Mouse (Mus musculus) ES-Bruce4 (cell line): ENCODE measurements around the gene Ankrd52.

Experiments
- CTCF ChIP-seq: IDR thresholded peaks from one replicate; pipeline ENCODE4 v1.8.1; 2011; ENCODE audit warnings: low read depth, low read length
- EP300 ChIP-seq: IDR thresholded peaks from 2 replicates; pipeline ENCODE4 v1.6.1; 2011; ENCODE audit warnings: low read depth, low read length; ENCODE audit not compliant: insufficient read depth
- POLR2A ChIP-seq: IDR thresholded peaks from one replicate; pipeline ENCODE4 v1.8.1; 2011; ENCODE audit warnings: low read length; ENCODE audit not compliant: insufficient read depth

GRCm38 (mm10) chr10:128422426-128422825 is 45.5 kb downstream of the Ankrd52 start:
- no peak for TF ChIP-seq CTCF
- no peak for TF ChIP-seq POLR2A
- TF ChIP-seq EP300 = no peak
